Mouse (Mus musculus): ENCODE measurements around the gene Gm20388. TPM values are rescaled to one million over a fixed set of nuclear protein-coding genes. Genes with fewer than 3 reads are reported as not detected.

Gene Gm20388
- total RNA-seq, 2 experiments from 2014 or later, result 2.2 to 7.6 TPM

DNA sequence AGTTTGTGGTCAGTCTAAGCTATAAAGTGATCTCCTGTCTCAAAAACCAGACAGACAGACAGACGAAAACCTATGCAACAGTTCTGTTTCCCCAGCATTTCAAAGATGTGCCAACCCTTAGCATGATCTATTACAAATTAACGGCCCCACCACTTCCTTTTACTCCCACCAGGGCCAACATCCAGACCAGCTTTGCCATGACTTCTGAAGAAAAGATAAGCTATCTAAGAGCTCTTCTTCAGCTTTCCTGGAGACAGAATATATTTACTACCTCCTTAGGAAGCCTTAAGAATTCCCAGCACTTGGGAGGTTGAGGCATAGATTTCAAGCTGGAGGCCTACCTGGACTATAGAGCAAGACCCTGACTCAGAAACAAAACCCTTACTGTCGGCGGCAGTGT, 4069.6 kb downstream of the Gm20388 start:
- no peak overlapping the region for H3K27ac ChIP-seq
- H3K4me3 ChIP-seq, result no peak overlapping the region
- TF ChIP-seq CTCF (conservative IDR thresholded peaks at IDR 0.05), result no peak
- no peak for DNase-seq (ENCODE audit: low spot score in 2 of 2)

DNA sequence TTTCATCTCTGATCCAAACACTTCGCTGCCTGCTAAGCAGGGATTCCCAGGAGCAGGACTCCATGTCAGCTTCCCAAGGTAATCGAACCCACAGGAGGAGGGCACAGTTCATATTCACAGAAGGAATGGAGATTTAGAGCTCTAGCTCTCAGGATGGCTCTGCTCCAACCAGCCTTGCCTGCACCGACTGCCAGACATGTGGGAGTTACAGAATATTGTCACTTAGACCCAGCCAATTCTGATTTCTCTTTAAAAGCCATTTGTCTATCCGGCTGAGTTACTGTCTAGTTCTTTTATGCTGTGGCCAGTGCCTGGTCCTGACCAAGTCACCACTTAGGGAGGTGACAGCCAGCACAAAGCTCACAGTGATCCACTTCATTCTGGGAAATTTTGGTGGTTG, 4071.0 kb downstream of the Gm20388 start:
- H3K27ac ChIP-seq, result peak overlapping the region; percentile 90; the same call in 1 of the 2 replicates
- peak overlapping the region; percentile 86 for H3K4me3 ChIP-seq
- TF ChIP-seq CTCF (conservative IDR thresholded peaks at IDR 0.05), result no peak
- peak; percentile 52 to 59 for DNase-seq (ENCODE audit: low spot score in 2 of 2)

DNA sequence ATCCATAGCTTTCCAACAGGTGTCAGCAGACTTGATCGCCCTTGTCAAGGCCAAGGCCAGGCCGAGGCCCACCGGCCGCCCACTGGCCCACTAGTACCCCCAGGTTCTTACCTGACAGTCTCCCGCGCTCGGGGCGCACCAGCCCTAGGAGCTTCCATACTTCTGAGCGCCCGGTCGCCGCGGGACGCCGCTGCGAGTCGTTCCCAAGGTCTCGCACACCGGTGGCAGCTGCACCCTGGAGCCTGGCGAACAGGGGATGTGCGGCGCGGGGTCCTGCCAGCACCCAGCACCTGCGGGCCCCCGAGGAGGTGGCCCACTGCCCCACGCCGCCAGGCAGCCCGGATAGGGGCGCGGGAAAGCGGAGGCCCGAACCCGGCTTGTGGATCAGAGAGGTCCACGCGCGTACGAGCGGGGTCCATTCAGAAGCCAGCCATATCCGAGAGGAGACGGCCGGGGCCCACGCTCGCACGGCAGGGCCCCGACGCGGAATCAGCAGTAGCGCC, 4071.7 kb downstream of the Gm20388 start:
- TF ChIP-seq CTCF (conservative IDR thresholded peaks at IDR 0.05), result no peak
- Histone ChIP-seq H3K27ac (peak overlapping the region; percentile 90), H3K4me3 (peak overlapping the region; percentile 86)
- no peak for DNase-seq (ENCODE audit: low spot score in 2 of 2)

DNA sequence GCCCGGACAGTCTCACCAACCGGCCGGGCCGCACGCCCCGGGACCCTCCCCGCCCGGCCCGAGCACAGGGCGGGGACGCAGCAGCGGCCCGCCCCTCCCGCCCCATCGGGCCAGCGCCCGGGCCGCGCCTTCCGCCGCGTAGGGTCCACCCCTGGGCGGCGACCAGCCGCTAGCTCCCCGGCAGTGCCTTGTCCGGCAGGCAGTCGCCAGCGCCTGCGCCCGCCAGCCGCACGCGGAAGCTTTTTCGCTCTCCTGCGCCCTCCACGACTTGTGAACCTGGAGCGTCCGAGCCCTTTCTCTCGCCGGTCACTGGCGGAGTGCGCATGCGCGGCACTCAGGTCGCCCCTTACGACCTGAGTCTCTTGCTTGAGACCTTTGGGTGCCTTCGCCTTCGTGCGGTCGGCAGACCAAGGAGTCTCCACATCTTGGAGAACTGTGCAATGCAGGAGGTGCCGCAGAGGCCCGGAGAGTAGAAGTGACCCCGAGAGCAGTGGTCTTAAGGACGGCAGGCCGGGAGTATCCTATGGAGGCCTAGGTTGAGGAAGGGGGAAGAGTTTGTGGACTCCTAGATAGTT, 4072.3 kb downstream of the Gm20388 start, which contains the start of gene Abcb10:
Gene Abcb10, minus strand, starts transcription at position 297 of the 575 bp plus-strand sequence.
- TF ChIP-seq CTCF (conservative IDR thresholded peaks at IDR 0.05), result peak; percentile 10; the same call in 1 of the 2 replicates
- H3K27ac ChIP-seq, result peak within 1 kb of the TSS; percentile 90
- peak within 1 kb of the TSS; percentile 86 for H3K4me3 ChIP-seq
- DNase-seq (ENCODE audit: low spot score in 2 of 2), result peak; percentile 57 to 74

- no peak for DNase-seq (ENCODE audit: low spot score in 2 of 2)
- H3K27ac ChIP-seq, result no peak overlapping the region
- TF ChIP-seq CTCF (conservative IDR thresholded peaks at IDR 0.05), result no peak
- no peak overlapping the region for H3K4me3 ChIP-seq
Observed at GRCm38 (mm10) chr8:123988605-123989038, 4078.0 kb downstream of the Gm20388 start.

DNA sequence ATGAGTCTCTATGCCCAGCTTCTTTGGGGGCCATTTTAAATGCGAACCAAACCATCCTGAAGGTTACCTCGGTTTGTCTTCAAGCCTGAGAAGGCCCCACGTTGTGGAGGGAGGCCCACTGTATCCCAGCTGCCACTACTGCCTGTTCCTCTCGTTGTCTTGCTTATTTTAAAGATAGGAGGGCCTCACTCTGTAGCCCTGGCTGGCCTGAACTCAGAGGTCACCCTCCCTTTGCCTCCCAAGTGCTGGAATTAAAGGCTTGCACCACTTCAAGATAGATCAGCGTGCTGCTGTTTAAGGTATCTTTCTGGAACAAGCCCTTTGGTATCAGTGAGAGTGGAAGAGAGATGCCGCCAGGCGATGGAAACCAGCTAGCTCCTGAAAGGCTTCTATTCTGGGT, 4078.5 kb downstream of the Gm20388 start:
- no peak for TF ChIP-seq CTCF (conservative IDR thresholded peaks at IDR 0.05)
- DNase-seq (ENCODE audit: low spot score in 2 of 2), result no peak
- H3K4me3 ChIP-seq, result no peak overlapping the region
- no peak overlapping the region for H3K27ac ChIP-seq

DNA sequence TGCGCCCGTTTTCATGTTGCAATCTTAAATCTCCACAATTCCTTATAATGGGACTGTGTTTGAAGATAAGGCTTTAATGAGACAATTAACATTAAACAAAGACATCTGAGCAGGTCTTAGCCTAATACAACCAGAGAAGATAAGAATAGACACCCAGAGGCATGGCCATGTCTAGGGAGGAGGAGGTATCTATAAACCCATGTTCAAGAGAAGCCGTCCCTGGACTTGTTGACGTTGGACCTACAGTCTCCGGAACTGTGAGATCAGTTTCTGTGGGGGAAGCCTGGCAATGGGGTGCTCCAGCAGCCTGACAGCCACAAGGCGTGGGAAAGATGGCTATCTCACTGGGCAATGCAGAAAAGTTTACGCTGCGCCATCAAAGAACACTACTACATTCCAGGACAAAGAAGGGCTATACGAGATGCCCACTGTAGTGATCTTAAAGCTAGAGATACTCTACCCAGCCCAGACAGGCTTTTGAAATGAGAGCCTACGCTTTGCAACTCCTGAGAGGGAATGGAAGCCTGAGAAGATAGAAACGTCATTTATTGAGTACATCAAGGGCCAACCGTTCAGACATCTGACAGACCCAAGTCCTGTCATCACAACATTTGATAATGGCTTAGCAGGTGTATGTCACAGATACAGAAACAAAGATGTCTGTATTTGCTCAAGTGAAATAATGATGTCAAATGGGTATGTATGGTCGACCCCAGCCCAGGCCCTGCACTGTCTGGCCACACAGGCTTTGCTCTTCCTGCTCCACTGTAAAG, 4079.8 kb downstream of the Gm20388 start:
- H3K4me3 ChIP-seq, result no peak overlapping the region

GRCm38 (mm10) chr8:123992587-123992986, 4081.9 kb downstream of the Gm20388 start:
- Histone ChIP-seq H3K27ac (no peak overlapping the region), H3K4me3 (no peak overlapping the region)
- TF ChIP-seq CTCF (conservative IDR thresholded peaks at IDR 0.05), result peak; percentile 58
- no peak for DNase-seq (ENCODE audit: low spot score in 2 of 2)

More for the DNA sequence above, 4079.8 kb downstream of the Gm20388 start:
- no peak overlapping the region for H3K27ac ChIP-seq
- no peak for TF ChIP-seq CTCF (conservative IDR thresholded peaks at IDR 0.05)
- DNase-seq (ENCODE audit: low spot score in 2 of 2), result no peak

DNA sequence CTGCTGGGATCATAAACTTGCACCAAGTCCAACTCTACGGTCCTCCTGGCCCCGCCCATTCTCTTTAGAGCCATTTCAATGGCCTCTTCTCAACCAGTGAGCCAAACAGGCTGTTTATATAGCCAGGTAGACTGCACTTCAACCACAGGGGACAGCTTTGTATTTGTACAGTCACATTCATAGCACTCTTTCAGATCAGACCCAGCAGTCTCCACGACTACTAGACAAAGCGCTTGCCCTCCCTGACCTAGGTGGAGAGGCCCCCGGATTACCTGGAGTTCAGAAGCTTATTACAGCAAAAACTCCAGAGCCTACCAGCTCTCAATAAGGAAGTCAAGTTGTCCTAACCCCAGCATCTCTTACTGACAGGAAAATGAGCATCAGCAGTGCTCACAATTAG, 4083.0 kb downstream of the Gm20388 start:
- no peak overlapping the region for H3K4me3 ChIP-seq
- TF ChIP-seq CTCF (conservative IDR thresholded peaks at IDR 0.05), result no peak
- no peak overlapping the region for H3K27ac ChIP-seq
- DNase-seq (ENCODE audit: low spot score in 2 of 2), result no peak

DNA sequence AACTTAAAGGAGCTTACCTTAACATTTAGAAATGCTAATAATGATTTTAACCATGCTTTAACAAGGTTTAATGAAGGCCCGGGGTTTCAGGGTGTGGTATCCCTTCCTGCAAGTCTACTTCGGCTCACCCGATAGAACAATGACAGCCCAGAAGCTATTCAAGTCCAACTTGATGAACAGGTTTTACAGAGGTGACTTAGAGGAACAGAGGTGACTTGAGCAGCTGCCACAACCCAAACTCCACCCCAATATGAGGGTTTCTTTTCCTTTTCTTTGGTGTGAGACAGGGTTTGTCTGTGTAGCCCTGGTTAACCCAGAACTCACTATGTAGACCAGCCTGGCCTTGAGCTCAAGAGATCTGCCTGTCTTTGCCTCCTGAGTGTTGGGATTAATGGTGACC, 4083.4 kb downstream of the Gm20388 start:
- Histone ChIP-seq H3K27ac (no peak overlapping the region), H3K4me3 (no peak overlapping the region)
- DNase-seq (ENCODE audit: low spot score in 2 of 2), result no peak
- TF ChIP-seq CTCF (conservative IDR thresholded peaks at IDR 0.05), result no peak

DNA sequence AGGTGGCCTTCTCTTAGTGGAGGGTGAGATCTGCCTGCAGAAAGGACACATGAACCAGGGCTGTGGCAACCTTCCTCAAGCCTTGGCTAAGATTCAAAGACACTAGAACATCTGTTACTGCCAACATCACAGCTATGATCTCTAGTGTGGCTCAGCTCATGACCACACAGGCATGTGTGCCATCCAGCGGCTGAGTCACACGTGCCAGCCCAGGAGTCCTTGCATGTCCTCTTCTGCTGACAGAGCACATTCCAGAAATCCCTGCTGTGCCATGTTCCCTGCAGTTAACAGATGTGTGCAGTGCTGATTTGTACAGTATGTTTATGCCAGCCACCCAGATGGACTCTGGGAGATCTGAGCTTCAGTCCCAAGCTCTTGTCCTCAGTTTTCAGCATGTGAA, 4088.9 kb downstream of the Gm20388 start:
- Histone ChIP-seq H3K4me3 (no peak overlapping the region), H3K27ac (no peak overlapping the region)
- DNase-seq (ENCODE audit: low spot score in 2 of 2), result no peak
- TF ChIP-seq CTCF (conservative IDR thresholded peaks at IDR 0.05), result no peak

DNA sequence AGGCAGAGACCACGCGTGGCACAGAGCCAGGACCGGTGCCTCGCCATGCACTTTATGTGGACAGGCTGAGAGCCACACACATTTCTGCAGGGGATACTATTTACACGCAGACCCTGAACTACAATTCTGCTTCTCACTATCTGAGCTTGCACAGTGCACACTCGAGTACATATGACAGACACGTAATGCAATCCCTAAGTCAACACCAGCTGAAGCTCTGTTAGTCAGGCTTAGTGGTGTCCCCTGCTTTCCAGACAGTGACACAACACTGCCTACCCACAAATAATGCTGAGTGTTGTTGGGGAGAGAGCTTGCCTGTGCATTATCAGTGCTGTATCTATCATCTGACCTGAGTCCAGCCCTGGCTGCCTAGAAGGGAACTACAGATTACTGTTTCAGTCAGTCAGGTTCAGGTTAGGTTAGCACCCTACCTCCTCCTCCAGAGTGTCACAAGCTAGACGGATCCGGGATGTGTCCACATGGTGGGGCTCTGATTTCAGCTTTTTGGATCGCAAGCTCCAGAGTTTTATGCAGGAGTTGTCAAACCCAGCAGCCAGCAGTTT, 4092.0 kb downstream of the Gm20388 start:
- H3K27ac ChIP-seq, result no peak overlapping the region
- DNase-seq (ENCODE audit: low spot score in 2 of 2), result no peak
- TF ChIP-seq CTCF (conservative IDR thresholded peaks at IDR 0.05), result peak; percentile 36; the same call in 1 of the 2 replicates

DNA sequence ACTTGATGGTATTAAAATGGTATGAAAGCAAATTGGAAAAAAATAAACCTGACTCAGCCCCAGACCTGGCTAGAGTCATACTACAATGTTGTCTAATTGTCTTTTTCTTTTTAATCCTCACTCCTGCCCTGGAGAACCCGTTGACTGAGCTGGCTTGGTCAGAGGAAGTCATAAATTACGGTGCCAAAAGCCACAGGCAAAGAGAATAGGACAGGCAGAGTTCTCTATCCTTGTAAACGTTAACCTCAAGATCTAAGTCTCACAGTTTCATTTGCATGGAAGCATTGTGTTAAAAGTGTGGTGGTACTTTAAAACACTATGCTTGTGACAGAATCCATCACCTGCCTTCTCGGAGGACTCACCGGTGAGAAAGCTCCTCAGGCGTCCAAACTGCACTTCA, 4097.2 kb downstream of the Gm20388 start:
- Histone ChIP-seq H3K27ac (no peak overlapping the region), H3K4me3 (no peak overlapping the region)
- DNase-seq (ENCODE audit: low spot score in 2 of 2), result no peak
- no peak for TF ChIP-seq CTCF (conservative IDR thresholded peaks at IDR 0.05)

More for the DNA sequence above, 4092.0 kb downstream of the Gm20388 start:
- no peak overlapping the region for H3K4me3 ChIP-seq
